Mouse (Mus musculus) right cerebral cortex, adult 18-20 months (tissue): Measurements from ENCODE around the gene Rapgef1.

Source experiments
- DNase-seq: peaks from one replicate; pipeline ENCODE4 v3.0.0; 2022; ENCODE audit warnings: mixed read lengths

Gene Rapgef1

GRCm38 (mm10) chr2:29647808-29648207 lies 28.3 kb downstream of the Rapgef1 start:
- peak; percentile 83 for DNase-seq

- DNase-seq = no peak
Measured at GRCm38 (mm10) chr2:29648956-29649794, 29.7 kb downstream of the Rapgef1 start.

GRCm38 (mm10) chr2:29649795-29650457 lies 30.4 kb downstream of the Rapgef1 start:
- no peak for DNase-seq

- no peak for DNase-seq
Measured at GRCm38 (mm10) chr2:29651876-29652275, 32.4 kb downstream of the Rapgef1 start.

GRCm38 (mm10) chr2:29655433-29655832 lies 35.9 kb downstream of the Rapgef1 start:
- no peak for DNase-seq

- DNase-seq = no peak
Measured at GRCm38 (mm10) chr2:29656095-29656494, 36.6 kb downstream of the Rapgef1 start.

- DNase-seq = no peak
Measured at GRCm38 (mm10) chr2:29657089-29657488, 37.6 kb downstream of the Rapgef1 start.

- no peak for DNase-seq
Measured at GRCm38 (mm10) chr2:29661751-29662191, 42.3 kb downstream of the Rapgef1 start.

GRCm38 (mm10) chr2:29663260-29663877 lies 43.8 kb downstream of the Rapgef1 start:
- DNase-seq = no peak

- DNase-seq = no peak
Measured at GRCm38 (mm10) chr2:29665421-29665820, 45.9 kb downstream of the Rapgef1 start.

- no peak for DNase-seq
Measured at GRCm38 (mm10) chr2:29666589-29666988, 47.1 kb downstream of the Rapgef1 start.

- no peak for DNase-seq
Measured at GRCm38 (mm10) chr2:29667109-29667508, 47.6 kb downstream of the Rapgef1 start.

- no peak for DNase-seq
Measured at GRCm38 (mm10) chr2:29668011-29668691, 48.6 kb downstream of the Rapgef1 start.

GRCm38 (mm10) chr2:29668963-29669362 lies 49.4 kb downstream of the Rapgef1 start:
- DNase-seq = no peak

GRCm38 (mm10) chr2:29669711-29670110 lies 50.2 kb downstream of the Rapgef1 start:
- peak; percentile 34 for DNase-seq

- DNase-seq = peak; percentile 40
Measured at GRCm38 (mm10) chr2:29670231-29670991, 50.9 kb downstream of the Rapgef1 start.

GRCm38 (mm10) chr2:29671374-29671773 lies 51.9 kb downstream of the Rapgef1 start:
- no peak for DNase-seq

- no peak for DNase-seq
Measured at GRCm38 (mm10) chr2:29671856-29672255, 52.3 kb downstream of the Rapgef1 start.

GRCm38 (mm10) chr2:29672746-29673536 lies 53.4 kb downstream of the Rapgef1 start:
- no peak for DNase-seq

- no peak for DNase-seq
Measured at GRCm38 (mm10) chr2:29674087-29674486, 54.6 kb downstream of the Rapgef1 start.

- no peak for DNase-seq
Measured at GRCm38 (mm10) chr2:29674545-29674944, 55.0 kb downstream of the Rapgef1 start.
